Mouse (Mus musculus) E14TG2a.4 (cell line): ENCODE results near the gene Cdsn.

Experiments used
- CTCF ChIP-seq: conservative IDR thresholded peaks from 2 replicates; pipeline ENCODE4 v1.5.1; 2014; ENCODE audit warnings: low read length
- NANOG ChIP-seq: IDR thresholded peaks from 2 replicates; pipeline ENCODE4 v1.6.1; 2014; ENCODE audit warnings: borderline replicate concordance, low read length, mixed read lengths
- POU5F1 ChIP-seq: IDR thresholded peaks from 2 replicates; pipeline ENCODE4 v1.6.1; 2014; ENCODE audit warnings: low read length, borderline replicate concordance

GRCm38 (mm10) chr17:35571477-35571876, 19.5 kb downstream of the Cdsn start:
- peak; percentile 71 for TF ChIP-seq CTCF
- TF ChIP-seq NANOG = no peak
- no peak for TF ChIP-seq POU5F1
